Mouse (Mus musculus) cerebellum, adult 8-10 months (tissue): ENCODE results near the gene Samd11.
A peak's percentile ranks its signal among the peaks of the same experiment; 100 is the strongest.

Experiments
- DNase-seq: peaks from one replicate; pipeline ENCODE4 v3.0.0; 2022

The Samd11 gene

GRCm38 (mm10) chr4:156255078-156255839 is at the start of gene Samd11:
Gene Samd11, minus strand, starts transcription at chr4:156255657.
- DNase-seq, result no peak

- DNase-seq, result no peak
Observed at GRCm38 (mm10) chr4:156254361-156255077, 938 bp downstream of the Samd11 start.

- no peak for DNase-seq
Observed at GRCm38 (mm10) chr4:156253043-156253442, 2.4 kb downstream of the Samd11 start.

- no peak for DNase-seq
Observed at GRCm38 (mm10) chr4:156252619-156253018, 2.8 kb downstream of the Samd11 start.

GRCm38 (mm10) chr4:156252140-156252539 is 3.3 kb downstream of the Samd11 start:
- no peak for DNase-seq

GRCm38 (mm10) chr4:156251081-156251480 is 4.4 kb downstream of the Samd11 start:
- no peak for DNase-seq

- no peak for DNase-seq
Observed at GRCm38 (mm10) chr4:156249567-156249966, 5.9 kb downstream of the Samd11 start.

GRCm38 (mm10) chr4:156236651-156237447 is 18.6 kb downstream of the Samd11 start:
- DNase-seq, result no peak

- DNase-seq, result peak; percentile 87
Observed at GRCm38 (mm10) chr4:156235808-156236533, 19.5 kb downstream of the Samd11 start, which contains the start of gene Noc2l. Gene Noc2l, plus strand, starts transcription at chr4:156236010.

GRCm38 (mm10) chr4:156235360-156235770 is 20.1 kb downstream of the Samd11 start:
- no peak for DNase-seq

- peak; percentile 73 for DNase-seq
Observed at GRCm38 (mm10) chr4:156234701-156235213, 20.7 kb downstream of the Samd11 start, which contains the start of gene Plekhn1. Gene Plekhn1, minus strand, starts transcription at chr4:156234857.

- DNase-seq, result no peak
Observed at GRCm38 (mm10) chr4:156234021-156234501, 21.4 kb downstream of the Samd11 start.

- DNase-seq, result no peak
Observed at GRCm38 (mm10) chr4:156228393-156229024, 26.9 kb downstream of the Samd11 start.

GRCm38 (mm10) chr4:156227752-156228392 is 27.6 kb downstream of the Samd11 start:
- DNase-seq, result no peak

- DNase-seq, result no peak
Observed at GRCm38 (mm10) chr4:156224276-156224675, 31.2 kb downstream of the Samd11 start.

GRCm38 (mm10) chr4:156219936-156220335 is 35.5 kb downstream of the Samd11 start:
- no peak for DNase-seq

- DNase-seq, result no peak
Observed at GRCm38 (mm10) chr4:156217838-156218237, 37.6 kb downstream of the Samd11 start.

GRCm38 (mm10) chr4:156217022-156217669 is 38.3 kb downstream of the Samd11 start:
- no peak for DNase-seq

GRCm38 (mm10) chr4:156216196-156216595 is 39.3 kb downstream of the Samd11 start:
- DNase-seq, result no peak

- no peak for DNase-seq
Observed at GRCm38 (mm10) chr4:156215649-156216048, 39.8 kb downstream of the Samd11 start, which contains the start of gene Perm1. Gene Perm1, plus strand, starts transcription at chr4:156215868.
